Mouse (Mus musculus) retina, postnatal 7 days (tissue): Measurements from ENCODE around the gene Prph.
A peak's percentile ranks its signal among the peaks of the same experiment; 100 is the strongest.

Experiments used
- DNase-seq: peaks from one replicate; pipeline ENCODE4 v3.0.0-alpha.2; 2012; ENCODE audit warnings: low read depth, low spot score

Prph gene

DNA sequence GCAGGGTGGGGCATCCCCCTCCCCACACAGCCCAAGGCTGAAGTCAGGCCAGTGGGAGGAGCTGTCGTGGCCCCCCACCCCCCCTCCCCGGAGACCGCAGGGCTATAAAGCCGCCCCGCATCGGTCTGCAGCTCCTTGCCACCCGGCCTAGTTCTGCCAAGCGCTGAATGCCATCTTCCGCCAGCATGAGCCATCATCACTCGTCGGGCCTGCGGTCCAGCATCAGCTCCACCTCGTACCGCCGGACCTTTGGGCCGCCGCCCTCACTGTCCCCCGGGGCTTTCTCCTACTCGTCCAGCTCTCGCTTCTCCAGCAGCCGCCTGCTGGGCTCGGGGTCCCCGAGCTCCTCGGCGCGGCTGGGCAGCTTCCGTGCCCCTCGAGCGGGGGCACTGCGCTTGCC is at the start of gene Prph:
Gene Prph (plus strand): TSS at position 135 of the 400 bp plus-strand sequence.
- DNase-seq: no peak

DNA sequence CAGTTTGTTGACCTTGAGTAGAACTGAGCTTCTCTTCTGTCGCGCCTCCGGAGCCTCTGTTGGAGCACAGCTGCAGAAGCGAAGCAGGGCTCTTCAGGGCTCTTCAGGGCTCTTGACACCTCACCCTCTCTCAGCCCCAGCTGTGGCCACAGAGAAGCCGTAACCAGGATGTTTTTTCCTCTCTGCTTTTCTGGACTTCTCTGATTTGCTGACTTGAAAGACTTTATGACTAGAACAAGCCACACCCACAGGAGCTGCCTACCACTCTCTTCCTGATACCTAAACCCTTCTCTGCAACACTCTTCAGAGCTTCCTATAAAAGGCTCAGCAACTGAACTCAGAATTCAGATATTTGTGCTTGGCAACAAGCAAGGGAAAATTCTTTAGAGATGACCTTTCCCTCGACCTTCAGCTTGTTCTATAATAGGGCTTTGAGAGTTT is 46.2 kb upstream of the Prph start:
- DNase-seq: no peak

DNA sequence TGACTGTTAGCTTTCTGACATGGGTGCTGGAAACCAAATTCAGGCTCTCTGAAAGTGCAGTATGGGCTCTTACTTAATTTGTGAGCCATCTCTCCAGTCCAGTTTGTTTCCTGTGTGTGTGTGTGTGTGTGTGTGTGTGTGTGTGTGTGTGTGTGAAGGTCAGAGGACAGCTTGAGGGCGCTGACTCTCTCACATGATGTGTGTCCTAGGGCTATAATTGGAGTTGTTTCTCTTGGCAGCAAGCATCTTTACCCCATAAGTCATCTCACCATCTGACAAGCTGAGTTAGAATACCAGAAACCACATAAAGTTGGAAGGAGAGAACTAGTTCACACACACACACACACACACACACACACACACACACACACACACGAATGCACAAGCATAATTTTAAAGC is 44.1 kb upstream of the Prph start:
- DNase-seq: no peak

DNA sequence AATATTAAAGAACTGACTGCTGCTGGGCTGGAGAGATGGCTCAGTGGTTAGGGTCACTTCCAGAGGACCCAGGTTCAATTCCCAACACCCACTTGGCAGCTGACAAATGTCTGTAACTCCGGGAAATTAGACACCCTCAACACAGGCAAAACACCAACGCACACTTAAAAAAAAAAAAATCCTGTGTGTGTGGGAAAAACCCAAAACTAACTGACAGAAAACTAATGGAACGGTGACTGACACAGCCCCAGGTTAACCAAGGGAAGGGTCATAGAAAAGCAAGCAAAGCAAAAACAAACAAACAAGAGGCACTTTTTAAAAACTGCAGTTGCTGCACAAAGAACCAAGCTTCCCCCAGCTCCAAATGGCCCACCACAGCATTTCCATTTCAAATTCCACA is 43.0 kb upstream of the Prph start:
- DNase-seq: no peak

DNA sequence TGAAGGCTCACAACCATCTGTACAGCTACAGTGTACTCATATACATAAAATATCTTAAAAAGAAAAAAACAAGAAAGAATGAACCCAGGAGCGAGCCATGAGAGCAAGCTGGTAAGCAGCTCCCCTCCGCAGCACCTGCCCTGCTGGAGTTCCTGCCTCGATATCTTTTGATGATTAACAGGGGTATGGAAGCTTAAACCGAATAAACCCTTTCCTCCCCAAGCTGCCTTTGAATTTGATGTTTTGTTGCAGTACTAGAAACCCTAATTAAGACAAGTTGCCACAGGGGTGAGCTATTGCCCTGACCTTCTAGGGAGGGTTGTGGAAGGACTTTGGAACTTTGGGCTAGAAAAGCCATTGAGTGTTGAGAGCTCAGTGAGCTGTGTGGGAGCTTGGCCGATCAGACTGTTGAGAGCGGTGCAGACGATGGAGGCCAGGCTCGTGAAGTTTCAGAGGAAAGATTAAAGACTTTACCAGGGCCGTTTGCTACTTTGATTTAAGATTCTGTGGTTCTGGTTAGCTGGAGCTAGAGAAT is 40.4 kb upstream of the Prph start:
- no peak for DNase-seq

DNA sequence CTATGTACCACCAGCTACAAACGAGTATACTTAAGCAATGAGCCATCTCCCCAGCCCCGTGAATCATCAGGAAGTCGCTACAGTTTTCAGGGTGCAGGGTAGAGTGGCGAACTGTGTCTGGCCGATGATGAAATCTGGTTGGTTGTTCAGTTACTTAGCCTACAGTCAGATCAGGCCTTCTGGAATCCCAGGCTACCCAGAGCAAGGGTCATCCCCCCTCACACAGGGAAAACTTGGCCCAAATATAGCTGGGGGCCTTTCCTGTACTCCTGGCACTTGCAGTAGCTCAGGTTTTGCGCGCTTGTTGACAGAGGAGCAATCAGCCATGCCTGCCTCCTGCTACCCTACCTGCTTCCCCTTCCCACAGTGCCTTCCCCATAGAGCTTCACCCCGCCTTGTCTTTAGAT is 37.6 kb upstream of the Prph start:
- DNase-seq: no peak

DNA sequence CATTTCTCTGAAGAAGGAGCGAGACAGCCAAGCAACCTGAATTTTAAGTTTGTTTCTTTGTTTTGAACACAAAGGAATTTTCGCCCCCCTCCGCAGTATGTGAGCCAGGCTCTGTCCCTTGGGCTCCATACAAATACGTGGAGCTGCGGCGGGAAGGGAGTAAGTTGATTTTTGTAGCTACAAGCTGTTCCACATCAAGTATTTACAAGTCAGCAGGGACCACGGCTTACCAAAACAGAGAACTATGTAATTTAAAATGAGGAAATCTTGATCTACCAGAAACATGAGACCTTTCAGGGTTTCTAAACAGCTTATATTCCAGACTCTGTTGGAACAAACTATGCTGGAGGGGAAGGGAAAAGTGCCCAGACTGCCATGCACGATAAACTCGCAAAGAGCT is 37.0 kb upstream of the Prph start:
- no peak for DNase-seq

DNA sequence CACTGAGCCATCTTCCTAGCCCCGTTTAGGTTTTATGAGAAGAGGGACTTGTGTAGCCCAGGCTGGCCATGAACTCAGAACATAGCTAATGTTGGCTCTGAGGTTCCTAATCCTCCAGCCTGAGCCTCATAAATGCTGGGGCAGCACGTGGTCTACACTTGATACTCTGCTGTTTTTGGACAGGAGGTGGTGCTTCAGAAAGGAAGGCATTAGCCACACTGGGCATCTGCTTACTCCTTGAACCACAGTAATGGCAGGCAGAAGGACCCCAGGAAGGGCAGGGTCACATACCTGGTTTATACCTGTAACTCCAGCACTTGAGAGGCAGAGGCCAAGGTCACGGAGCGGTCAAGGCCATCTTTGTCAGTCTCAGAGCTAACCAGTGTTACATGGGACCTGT is 36.3 kb upstream of the Prph start:
- DNase-seq: no peak

DNA sequence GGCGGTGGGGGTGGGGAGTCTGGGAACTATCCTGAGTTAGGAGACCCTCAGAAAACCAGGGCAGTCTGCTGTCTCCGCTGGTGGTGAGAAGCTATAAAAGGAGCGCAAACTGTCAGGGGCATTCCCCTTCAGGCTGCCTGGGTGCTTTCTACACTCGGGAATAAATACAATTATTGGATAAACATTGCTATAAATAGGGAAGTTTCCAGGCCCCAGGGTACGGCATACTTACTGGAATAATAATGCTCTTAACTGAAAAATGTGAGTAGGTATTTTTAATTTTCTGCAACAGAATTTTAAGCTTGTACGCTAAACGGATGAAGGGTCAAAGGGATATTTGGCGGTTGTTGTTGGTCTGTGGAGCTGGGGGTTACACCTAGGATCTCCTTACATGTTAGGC is 35.5 kb upstream of the Prph start:
- no peak for DNase-seq

DNA sequence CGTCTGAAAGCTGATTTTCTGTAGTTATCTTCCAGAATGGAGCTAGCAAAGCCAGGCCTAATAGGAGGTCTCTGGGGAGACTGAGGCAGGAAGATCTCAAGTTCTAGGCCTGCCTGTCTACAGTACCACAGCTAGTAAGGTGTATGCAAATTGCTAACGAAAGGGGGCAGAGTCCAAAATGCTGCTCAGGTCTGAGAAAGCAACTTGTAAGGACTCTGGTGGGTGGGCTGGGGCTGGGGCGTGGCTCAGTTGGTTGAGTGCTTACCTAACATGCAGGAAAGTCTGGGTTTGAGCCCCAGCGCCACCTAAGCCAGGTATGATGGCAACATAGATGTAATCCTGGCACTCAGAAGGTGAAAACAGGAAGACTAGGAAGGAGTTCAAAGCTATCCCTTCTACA is 34.8 kb upstream of the Prph start:
- DNase-seq: no peak

DNA sequence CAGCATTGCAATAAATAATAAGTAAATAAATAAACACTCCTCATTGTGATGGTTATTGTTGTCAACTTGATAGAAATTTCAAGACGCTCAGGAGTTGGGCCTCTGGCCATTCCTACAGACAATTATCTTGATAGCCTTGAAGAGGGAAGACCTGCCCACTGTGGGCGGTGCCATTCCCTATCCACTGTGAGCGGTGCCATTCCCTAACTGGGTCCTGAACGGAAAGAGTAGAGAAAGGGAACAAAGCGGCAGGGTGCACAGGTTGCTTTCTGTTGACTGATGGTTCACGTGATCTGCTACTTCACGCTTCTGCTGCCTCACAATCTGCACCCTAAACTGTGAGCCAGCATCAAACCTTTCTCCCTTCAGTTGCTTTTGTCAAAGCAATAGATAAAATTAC is 33.7 kb upstream of the Prph start:
- DNase-seq: no peak

DNA sequence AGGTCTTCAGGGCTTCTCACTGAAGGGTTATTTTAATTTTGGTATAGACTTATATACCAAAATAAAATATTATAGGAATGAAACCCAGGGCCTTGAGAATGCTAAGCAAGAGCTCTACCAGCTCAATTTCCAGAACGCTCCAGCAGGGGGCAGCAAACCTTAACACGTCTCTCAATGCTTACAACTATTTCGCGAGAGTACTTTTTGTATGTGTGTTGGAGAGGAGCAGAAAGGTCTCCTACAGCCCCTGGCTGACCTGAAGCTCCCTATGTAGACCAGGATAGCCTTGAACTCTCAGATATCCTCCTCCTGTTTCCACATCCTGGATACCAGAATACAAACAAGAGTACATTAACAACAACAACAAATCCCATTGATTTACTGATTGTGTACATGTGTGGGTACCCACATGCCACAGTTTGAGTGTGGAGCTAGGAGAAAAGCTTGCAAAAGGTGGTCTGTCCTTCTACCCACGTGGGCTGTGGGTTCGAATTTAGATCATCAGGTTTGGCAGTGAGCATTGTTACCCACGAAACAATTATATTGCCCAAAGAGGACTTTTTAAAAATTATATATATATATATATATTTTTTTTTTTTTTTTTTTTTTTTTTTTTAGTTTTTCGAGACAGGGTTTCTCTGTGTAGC is 30.2 kb upstream of the Prph start:
- peak; percentile 74 for DNase-seq

DNA sequence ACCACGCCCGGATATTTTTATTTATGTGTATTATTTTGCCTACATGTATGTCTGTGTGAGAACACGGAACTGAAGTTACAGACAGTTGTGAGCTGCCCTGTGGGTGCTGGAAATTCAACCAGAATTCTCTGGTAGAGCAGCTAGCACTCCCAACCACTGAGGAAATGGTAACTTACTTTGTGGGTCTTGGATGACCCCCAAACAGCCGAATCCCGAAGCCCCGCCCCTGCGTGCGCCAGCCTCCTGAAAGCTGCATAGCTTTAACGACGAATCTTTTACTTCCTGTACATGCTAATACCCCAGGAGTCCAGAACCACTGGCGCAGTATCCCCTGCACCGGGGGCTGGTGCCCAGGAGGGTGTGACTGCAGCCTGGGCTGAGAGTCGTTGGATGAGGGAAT is 29.6 kb upstream of the Prph start:
- no peak for DNase-seq

DNA sequence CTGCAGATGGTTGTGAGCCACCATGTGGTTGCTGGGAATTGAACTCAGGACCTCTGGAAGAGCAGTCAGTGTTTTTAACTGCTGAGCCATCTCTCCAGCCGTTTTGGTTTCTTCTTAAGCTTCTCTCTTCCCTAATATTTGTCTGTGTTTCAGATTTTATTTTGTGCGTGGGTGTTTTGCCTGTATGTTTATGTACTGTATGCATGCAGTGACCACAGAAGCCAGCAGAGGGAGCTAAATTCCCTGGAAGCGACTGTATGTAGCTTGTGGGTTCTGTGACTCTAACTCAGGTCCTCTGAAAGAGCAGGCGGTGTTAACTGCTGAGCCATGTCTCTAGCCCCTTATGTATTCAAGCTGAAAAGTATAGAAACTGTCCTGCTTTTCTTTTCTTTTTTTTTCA is 28.7 kb upstream of the Prph start:
- peak; percentile 36 for DNase-seq

DNA sequence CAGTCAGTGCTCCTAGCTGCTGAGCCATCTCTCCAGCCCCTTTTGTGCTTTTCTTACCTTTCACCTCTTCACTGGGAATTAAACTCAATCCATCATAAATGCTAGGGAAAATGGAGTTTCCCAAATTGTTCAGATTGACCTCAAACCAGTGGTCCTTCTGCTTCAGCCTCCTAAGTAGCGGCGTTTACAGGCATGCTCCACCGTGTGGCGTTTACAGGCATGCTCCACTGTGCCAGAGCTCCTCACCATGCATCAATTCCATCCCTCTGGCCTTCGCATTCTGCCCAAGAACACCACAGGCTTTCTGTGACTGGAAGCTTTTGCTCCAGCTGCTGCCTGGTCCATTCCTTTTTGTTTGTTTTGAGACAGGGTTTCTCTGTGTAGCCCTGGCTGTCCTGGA is 27.9 kb upstream of the Prph start:
- DNase-seq: no peak

DNA sequence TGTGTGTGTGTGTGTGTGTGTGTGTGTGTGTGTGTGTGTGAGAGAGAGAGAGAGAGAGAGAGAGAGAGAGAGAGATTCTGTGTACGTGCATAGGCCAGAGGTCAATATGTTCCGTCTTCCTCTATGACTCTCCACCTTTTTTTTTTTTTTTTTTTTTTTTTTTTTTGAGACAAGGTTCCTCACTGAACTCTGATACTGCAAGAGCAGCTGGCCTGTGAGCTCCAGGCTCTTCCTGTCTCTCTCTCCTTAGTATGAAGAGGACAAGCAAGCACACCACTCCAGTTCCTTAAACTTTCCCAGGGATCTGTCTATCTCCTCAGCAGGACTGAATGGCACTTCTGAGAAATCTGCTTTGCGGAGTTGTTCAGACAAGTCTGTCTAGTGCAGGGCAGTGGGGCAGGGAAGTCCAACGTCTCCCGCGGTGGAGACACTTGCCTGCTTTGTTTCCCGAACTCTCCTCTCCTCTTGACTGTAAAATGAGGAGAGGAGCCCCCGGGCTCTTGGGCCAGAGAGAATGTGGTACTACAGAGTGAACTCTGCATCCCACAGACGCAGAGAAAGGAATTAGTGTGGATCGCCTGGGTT is 26.0 kb upstream of the Prph start:
- no peak for DNase-seq

DNA sequence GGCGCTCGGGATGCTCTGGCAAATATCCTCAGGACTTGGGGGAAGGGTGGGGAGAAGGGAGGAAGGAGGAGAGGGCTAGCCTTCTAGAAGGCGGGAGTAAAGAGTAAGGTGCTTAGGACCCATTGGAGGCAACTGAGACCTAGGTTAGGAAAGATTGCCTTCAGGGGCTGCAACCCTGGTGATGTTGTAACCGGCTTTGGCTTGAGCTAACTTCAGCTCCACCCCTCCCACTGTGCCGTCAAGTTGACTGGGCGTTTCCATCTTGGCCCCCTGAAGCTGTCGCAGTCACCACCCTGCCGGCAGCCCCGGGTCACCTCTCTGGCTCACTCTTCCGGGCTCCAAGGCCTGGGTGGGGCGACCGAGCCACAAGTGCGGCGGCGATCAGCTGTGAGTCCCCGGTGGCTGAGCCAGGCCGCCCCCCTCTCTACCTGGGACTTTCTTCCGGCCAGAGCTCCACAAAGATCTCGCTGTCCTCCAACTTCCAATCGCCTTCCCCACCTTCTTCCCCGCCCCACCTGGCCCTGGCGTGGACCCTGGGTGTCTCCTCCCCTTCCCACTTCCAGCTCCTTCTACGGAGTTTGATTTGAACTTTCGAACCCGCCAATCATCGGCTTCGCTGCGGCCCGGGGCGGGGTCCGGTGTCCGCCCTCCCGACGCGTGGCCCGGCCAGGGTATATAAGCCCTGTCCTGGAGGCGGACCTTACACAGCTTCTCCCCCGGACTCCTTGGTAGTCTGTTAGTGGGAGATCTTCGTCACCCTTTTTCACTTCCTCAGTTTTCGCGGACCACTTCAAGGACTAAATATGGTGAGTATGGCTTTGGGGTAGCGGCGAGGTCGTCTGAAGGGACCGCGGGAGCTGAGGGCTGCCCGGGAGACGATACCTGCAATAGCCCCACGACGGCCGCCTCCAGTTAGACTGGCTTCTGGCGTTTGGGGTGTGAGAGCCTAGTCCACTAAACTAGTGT is 25.1 kb upstream of the Prph start, which contains the start of gene Tuba1c:
Gene Tuba1c (plus strand): TSS at position 273 of the 966 bp plus-strand sequence.
- DNase-seq: peak; percentile 36

DNA sequence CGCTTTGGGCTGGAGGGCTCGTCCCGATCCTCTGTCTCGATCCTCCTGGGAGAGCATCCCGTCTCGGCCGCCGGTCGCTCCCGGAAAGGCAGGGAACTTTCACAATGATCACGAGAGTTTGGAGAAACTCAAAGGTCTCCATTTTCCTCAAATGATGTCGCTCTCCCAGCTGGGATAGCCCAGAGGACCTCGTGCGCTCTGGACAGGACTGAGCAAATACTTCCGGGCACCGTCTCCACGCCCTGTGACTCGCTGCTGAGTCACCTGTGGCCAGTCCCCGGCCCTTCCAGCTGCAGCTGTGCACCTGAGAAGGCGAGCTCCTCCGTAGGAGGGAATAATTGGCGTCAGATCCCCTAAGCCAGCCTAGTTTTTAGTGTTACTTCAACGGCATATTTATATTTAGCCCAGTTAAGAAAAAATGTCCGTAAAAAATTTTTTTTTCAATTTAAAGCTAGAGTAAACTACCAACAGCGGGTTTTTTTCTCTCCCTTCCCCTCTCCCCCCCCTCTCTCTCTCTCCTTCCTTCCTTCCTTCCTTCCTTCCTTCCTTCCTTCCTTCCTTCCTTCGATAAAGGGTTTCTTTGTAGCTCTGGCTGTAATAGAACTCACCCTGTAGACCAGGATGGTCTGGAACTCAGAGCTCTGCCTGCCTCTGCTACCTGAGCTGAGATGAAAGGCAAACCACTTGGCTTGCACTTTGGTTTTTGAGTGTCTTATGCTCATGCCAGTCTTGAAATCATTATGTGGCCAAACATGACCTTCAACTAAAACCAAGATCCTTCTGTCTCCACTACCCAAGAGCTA is 24.2 kb upstream of the Prph start:
- no peak for DNase-seq

DNA sequence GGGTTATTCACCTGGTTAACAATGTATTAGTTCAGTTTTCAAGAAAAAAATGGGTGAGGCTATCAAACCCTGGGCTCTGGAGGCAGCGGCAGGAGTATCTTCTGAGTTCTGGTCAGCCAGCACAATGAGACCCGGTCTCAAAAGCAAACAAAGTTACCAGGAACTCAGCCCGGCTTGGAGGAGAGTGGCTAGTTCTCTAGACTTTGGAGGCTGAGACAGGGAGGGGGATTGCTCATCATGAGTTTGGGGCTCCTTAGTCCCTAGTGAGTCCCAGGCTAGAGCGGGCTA is 23.6 kb upstream of the Prph start:
- no peak for DNase-seq

DNA sequence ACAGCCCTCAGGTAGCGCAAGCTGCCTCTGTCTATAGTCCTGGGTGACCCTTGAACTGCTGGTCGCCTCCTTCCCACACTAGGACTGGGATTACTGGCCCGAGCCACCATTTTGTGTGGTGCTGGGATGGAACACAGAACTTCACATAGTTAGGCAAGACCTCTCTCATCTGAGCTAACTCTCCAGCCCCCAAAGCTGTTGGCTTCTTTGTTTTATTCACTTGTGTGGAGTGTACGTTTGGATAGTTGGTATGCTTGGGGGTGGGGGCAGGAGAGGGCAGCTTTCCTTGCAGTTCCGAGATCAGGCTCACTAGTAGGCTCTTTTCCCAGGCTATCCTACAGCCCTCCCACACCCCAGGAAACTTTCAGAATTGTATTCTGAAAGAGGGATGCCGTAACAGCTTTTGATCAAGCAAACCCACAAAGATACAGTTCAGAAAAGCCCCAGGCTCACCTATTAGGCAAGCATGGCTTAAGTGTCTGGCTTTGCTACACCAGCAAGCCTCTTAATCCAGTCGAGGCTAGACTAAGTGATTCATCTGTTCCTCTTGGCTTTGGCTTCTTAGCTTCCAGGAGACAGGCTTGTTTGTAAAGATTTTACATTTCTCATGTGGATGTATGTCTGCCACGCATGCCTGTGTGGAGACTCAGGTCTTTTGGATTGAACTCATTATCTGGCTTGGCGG is 22.8 kb upstream of the Prph start:
- DNase-seq: no peak

DNA sequence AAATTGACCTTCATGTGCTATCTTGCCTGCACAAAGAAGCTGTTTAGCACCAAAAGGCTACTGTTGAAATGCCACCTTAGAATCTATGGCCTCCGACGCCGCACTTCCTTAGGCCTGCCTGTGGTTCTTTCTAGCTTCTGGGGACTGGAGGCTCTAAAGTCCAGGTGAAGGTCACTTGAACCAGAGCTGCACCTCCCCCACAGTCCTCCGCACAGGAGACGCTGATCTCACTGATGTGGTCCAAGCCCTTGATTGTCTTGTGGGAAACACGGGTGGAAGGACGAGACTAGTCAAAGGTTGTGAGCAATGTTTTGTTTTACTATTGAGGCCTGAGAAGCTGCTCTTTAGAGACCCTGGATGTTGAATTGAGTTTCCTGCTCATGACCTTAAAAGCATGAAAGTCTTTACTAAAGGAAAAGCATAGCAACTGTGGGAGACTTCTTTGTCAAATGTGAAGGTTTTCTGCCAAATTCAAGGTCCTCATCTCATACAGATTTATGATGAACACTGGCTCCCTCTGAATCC is 22.2 kb upstream of the Prph start:
- no peak for DNase-seq
